Mouse (Mus musculus) CH12F3 (cell line): ENCODE measurements around the gene Rab40c.

Source experiments
- in situ Hi-C: fragments of 300-500 bp; cut with MboI; formaldehyde crosslinking; loops from 2 replicates; pipeline ENCODE4 v1.14.3; 2020; ENCODE audit warnings: low sequenced_read_pairs

Rab40c gene

GRCm38 (mm10) chr17:25832436-25833290 is 86.9 kb downstream of the Rab40c start:
- in situ Hi-C loops, result no loop called here
